Mouse (Mus musculus): ENCODE results near the gene Tcp11l2.

The Tcp11l2 gene

GRCm38 (mm10) chr10:84558511-84558910, 17.9 kb upstream of the Tcp11l2 start:
- no peak for DNase-seq

GRCm38 (mm10) chr10:84559986-84560385, 16.4 kb upstream of the Tcp11l2 start:
- DNase-seq = no peak

DNA sequence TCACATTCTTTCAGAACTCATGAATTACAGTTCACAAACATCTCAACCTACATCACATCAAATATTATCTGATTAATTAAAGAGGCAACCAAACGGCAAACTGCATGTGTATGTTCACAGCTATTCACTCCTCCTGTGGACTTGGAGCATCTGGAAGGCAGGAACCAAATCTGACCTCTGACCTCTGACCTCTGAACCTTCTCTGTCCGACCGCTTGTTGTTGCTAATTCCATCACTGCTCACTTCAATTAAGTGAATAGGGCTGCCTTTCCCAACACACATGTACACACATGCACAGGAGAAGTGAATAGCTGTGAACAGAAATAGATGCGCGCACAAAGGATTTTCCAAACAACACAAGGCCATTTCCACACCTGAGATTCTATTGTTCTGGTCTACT, 14.3 kb upstream of the Tcp11l2 start:
- DNase-seq = no peak

DNA sequence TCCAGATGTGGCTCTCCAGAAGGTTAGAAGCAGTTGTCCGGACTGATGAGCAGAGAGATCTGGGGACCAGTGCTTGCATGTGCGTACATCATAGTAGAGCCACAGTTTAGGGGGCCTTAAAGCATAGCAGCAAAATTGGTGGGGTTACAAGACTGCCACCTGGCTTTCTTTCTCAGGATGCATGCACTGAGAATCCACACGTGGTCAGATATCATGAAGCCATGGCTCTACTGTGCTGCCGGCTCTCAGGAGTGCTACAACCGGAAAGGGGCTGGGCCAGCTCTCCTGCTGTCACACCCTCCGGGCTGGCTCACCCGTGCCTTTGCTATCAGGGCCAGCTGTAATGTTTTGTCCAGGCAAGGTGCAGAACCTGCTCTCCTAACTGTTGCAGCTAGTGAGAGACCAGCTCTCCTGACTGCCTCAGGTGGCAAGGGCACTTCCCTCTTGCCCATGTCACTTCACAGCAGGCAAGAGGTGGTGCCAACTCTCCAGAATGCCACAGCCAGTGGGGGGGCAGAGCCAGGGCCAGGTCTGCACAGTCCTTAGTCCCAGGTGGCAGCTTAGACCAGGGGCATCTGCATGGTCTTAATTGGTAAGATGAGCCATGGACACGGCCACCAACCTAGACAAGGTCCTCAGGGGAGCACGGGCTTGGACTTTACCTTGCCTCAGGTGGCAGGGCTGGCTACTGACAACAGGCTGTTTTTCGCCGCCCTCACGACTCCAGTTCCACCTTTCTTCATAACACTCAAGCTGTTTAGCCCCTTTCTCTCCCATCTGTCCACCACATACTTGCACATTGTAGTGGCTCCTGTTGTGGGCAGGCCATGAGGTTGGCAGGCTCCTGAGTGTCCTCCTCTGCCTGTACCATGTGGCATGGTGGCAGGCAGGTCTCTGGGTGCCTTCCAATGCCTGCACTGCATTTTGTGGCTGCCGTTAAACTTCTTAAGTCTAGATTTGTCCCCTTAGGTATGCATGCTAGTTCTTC, 13.6 kb upstream of the Tcp11l2 start:
- DNase-seq = peak; percentile 36

DNA sequence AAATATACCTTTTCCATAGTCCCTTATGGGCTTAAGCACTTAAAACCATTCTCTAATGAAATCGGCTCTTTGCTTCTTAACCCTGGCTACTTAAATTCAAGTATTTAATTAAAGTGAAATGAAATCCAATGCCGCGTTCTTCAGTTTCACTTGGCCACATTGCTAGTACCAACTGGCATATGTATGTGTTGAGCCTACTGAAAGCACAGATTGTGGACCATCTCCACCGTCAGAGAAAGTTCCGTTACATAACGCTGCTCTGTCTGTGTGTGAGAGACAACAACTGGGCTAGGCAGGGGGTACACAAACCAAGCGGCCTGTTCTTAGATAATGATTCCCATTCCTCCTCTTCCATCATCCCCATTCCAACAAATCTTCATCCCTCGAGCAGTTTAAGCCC, 12.0 kb upstream of the Tcp11l2 start:
- DNase-seq = no peak

DNA sequence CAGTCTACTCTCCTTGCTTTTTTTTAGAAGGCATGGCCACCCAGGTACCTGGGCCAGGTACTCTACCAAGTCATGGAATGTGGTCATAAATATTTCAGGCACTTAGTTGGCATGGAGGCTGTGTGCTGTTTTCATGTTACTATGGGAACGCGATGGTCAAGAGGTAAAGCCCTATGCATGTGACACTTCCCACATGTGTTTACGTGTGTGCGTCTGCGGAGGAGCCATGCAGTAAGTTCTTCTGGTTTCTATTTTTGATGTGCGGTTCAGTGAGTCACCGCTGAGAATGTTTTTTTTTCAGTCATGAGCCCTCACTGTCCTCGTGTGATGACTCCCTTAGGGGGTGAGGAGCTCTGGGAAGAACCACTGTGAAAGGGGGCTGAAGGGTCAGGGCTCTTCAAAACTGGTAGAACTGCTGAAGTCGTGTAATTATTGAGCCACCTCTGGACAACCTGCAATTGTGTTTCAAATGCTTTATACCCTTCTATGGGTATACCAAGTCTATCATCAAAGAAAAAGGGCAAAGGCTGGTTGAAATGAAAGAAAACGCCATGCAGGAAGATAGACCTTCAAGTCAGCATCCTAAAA, 5.3 kb upstream of the Tcp11l2 start:
- no peak for DNase-seq

GRCm38 (mm10) chr10:84573671-84574420, 2.6 kb upstream of the Tcp11l2 start:
- DNase-seq = no peak

- DNase-seq = no peak
These were observed 414 bp upstream of the Tcp11l2 start for GRCm38 (mm10) chr10:84576029-84576394.

DNA sequence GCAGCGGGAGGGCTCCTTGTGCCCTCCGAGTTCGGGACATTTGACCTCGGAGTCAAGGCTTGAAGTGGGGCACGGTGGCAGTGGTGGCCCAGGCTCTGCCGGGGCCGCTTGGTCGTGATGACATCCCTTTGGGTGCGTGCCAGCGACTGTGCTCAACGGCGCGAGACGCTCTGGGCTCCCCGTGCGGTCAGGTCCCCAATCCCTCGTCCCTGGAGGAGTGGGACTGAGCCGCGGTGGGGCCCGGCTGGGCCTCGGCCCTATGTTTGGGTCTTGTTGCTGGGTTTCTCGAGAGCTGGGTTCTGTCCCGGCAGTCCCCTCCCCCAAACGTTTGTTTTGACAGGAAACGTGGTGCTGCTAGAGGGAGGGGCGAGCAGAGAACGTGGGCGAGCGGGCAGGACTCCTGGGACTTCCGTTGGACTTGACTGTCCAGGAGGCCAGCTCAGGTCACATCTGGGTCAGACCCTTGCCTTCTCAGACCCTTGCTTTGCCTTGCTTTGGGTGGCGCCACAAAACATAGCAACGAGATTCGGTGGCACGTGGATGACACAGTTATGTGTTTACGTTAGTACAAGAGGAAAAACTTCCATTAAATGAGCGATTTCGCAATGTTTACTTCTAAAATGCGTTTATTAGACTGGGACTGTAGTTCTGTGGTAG, 773 bp downstream of the Tcp11l2 start:
- DNase-seq = peak; percentile 88

DNA sequence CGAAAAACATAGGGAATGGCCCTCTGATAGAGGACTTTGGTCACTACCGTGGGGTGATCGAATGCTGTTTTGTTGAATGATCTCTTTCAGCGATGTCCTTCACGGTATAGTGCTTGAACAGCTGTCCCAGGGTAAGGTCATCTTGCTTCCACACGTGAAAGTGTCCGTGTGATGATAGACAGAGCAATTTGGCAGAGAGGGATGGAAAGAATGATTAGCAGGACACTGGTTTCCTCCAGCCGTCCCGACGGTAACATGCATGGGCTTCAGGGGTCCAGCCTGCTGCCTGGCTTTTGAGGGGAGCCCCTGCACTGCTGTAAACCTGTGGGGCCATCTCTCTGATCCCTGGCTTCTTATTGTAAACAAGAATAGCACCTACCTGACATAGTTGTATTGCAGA, 2.3 kb downstream of the Tcp11l2 start:
- DNase-seq = no peak

- no peak for DNase-seq
These were observed 3.1 kb downstream of the Tcp11l2 start for GRCm38 (mm10) chr10:84579527-84579926.

DNA sequence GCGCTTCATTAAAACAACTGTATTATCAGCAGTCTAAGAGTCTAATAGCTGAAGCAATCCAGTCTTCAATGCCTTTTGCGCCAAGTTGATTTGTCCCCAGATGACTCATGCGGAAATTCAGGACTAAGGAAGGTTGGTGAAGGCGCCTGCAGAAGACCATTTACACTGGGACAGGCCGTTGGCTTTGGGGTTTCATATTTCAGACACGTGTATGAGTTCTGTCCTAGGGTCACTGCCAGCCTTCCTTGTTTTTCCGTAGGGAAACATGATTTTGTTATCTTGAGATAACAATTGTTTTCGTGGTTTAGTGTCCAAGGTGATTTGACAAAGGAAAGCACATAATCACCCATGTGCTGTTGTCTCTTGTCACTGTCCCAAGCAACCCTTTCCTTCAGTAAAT, 4.8 kb downstream of the Tcp11l2 start:
- no peak for DNase-seq

DNA sequence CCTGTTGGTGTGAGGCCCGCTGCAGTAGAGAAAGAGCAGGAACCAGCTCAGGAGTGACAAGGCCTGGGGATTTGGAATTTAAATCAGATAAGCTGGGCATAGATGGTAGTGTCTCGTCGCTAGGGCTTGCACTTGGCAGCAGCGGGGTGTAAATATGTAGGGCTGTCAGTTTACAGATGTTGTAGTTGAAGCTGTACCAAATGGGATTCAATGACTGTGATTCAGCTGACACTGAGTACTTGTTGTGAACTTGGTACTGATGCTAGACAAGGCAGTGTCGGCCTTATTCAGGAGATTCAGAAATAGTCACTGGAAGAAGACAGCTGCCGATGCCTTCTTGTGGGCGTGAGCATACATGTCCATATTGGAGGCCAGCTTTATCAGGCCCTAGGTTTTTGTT, 5.8 kb downstream of the Tcp11l2 start:
- DNase-seq = no peak

- DNase-seq = no peak
These were observed 8.2 kb downstream of the Tcp11l2 start for GRCm38 (mm10) chr10:84584451-84585293.

DNA sequence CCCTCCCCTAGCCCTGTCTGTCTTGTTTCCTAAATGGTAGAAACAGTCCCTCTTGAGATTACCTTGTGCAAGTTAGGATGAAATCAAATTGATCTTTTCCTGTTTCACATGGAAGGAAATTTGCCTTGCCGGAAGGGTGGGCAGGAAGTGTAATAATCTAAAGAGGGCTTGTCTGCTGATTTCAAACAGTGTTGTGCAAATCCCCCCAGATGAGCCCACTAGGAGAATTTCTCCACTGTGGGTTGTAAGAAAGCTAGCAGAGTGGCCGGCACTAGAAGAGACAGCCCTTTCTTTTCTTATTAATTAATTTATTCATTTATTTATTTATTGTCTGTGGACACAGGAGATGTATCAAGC, 8.8 kb downstream of the Tcp11l2 start:
- DNase-seq = no peak

DNA sequence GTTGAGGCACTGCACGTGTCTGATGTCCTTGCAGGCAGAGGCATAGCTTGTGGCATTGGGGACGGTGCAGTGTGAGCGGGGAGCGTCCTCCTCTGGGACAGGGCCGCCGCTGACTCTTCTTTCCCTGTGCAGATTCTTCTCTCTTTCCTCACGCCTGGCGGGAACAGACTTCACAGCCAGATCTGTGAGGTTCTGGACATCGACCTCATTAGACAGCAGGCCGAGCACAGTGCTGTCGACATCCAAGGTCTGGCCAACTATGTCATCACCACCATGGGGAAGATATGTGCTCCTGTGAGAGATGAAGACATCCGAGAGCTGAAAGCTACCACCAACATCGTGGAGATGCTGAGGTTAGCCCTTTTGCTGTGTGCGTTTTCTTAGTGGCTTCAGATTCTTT, 14.5 kb downstream of the Tcp11l2 start:
- no peak for DNase-seq

DNA sequence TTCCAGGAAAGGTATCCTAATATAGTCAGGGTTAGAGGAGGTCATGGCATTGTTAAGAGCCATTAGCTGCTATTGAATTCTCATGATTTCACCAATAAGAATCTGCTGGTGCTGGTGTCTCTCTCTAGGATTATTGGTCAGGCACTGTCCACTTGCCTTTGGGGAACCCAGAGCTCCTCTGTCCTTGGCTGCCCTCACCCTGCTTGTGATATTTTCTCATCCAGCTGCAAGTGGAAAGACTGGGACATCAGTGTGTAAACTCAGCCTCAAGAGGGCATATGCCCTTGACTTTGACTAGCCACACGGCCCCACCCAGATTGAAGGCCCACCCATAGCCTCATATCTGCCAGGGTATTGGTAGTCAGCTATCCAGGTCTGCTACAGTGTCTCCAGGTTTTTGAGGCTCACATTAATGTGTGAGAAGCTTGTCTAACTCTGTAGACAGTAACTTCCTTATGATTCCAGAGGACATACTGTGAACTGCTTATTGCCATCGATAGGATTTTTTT, 15.3 kb downstream of the Tcp11l2 start:
- DNase-seq = no peak

GRCm38 (mm10) chr10:84592745-84593144, 16.3 kb downstream of the Tcp11l2 start:
- DNase-seq = no peak

- DNase-seq = peak; percentile 32
These were observed 20.8 kb downstream of the Tcp11l2 start for GRCm38 (mm10) chr10:84597127-84597785.

DNA sequence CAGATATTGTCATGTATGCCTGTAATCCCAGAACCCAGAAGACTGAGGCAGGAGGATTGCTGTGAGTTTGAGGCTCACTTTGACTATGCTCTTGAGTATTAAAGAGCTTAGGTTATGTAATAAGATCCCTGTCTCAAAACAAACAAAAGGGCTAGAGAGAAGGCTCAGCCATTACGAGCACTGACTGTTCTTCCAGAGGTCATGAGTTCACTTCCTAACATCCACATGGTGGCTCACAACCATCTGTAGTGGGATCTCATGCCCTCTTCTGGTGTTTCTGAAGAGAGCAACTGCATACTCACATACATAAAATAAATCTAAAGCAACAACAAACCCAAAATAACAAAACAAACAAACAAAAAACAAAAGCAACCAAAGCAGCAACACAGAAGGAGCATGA, 21.7 kb downstream of the Tcp11l2 start:
- DNase-seq = no peak

- peak; percentile 46 for DNase-seq
These were observed 23.7 kb downstream of the Tcp11l2 start for GRCm38 (mm10) chr10:84600136-84600535.

Measured in kidney, adult 11 months (tissue).